Mouse (Mus musculus) urinary bladder, postnatal 4 days (tissue): ENCODE measurements around the gene Uhrf1bp1l.

ENCODE experiments used
- DNase-seq, 2 experiments: peaks; one replicate each; pipeline ENCODE4 v3.0.0; 2021 to 2022; ENCODE audit warnings: low spot score in 2 of 2

Gene Uhrf1bp1l

DNA sequence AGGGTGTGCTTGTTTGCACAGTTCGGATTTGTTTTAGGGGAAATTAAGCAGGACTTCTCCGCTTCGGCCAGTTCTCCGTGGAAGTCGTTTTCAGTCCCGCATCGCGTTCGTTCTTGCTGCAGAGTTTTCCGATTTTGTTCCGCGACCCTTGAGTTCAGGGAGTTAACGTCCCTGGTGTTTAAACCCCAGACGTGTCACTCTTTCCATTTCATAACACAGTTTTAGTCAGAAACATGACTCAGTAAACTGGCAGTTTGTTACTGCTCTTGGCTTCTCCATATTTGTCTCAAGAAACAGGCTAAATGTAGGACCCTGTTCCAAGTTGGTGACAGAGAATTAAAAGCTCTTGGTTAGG, 852 bp downstream of the Uhrf1bp1l start:
- DNase-seq = no peak

DNA sequence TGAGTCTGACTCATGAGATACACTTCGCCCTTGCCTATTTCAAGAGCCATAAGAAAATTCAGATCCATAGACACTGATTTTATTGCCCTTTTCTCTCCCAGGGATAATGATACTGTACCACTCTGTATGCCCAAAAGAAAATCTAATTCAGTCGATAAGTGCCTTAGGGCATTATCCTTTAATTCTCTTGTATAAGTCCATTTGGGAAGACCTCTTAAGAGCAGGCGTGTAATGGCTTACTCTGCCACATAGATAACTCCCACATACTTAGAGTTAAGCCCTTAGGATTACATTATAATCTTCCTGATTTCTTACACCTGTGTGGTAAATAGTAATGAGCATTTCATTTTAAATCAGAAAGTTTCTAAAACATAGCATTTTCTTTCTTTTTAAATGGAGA, 1.8 kb downstream of the Uhrf1bp1l start:
- DNase-seq = no peak

DNA sequence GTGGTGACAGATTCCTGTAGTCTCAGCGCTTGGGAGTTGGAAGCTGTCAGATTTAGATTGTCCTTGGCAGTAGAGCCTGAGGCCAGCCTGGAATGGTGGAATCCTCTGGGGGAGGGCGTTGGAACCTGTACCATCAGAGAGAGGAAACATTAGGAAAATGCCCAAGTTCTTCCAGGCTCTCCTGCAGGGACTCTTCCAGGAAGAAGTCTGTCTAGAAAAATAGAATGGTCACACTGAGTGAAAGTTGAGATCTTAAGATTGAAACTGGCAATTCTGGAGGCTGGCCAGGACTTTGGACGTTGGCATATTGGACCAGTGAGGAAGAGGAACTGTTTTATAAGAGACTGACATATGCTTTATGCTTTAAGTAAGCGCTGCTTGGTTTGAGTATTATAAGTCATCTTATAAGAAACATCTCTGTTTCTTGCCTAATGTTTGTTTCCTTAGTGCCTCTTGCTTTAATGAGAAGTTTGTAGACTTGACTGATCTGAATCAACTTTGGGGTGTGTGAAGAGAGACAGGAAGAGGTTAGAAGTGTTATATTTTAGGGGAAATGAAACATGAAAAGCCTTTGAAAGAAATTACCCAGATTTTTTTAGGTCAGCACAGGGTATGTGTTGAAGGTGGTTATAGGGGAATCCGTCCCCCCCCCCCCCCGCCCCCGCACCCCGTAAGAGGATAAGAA, 2.6 kb downstream of the Uhrf1bp1l start:
- DNase-seq = no peak

DNA sequence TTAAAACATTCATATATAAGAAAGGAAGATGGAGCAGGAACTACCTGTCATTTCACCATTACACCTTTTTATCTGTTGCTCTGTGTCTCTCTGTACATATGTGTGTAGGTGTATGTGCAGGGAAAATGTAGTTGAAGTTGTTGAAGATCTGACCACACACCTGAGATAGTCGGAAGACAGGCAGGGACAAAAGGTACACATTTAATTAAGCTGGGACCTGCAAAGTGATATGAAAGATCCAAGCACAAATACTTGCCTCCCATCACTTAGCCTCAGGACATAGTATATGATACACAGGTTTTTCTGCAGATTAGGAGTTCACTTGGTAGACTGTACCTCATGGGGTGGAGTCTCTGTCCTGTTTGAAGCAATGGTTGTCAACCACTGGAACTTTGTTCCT, 3.1 kb downstream of the Uhrf1bp1l start:
- no peak for DNase-seq

DNA sequence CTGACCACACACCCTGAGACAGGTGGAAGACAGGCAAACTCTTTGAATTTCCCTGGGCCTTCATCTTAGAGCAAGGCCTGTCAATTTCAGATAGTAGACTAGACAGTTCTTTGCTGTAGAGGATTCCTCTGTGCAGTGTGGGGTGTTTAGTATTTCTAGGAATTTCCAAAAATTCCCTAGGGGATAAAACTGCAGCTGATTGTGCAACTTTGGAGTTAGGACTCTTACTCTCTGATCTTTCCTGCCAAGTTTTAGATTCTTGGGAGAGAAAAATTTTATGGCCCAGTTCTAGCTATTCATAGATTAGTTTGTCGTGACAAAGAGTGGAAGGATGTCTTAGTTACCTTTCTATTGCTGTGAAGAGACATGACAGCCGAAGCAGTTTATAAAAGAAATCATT, 3.8 kb downstream of the Uhrf1bp1l start:
- DNase-seq = no peak

- DNase-seq = no peak
These were observed 6.3 kb downstream of the Uhrf1bp1l start for GRCm38 (mm10) chr10:89751069-89751468.

DNA sequence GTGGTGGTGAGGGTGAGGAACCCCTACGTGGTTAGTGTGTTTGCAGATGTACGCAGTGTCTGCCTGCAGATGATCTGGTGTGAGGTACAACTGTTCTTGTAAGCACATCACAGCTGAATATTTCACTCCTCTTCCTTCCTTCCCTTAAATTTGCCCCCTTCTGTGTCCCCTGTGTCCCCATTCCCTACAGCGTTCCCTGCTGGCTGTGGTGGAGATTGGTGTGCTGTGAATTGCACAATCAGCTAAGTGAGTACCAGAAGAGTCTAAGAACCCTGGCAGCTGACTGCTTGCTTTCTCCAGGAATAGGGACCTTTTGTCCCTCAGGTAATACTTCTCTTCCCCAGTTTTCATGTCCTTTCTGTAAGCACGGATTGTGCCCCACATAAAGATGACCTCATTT, 10.4 kb downstream of the Uhrf1bp1l start:
- no peak for DNase-seq

- no peak for DNase-seq
These were observed 16.0 kb downstream of the Uhrf1bp1l start for GRCm38 (mm10) chr10:89760772-89761171.

- DNase-seq = no peak
These were observed 19.8 kb downstream of the Uhrf1bp1l start for GRCm38 (mm10) chr10:89764457-89765121.

GRCm38 (mm10) chr10:89765790-89766714, 21.3 kb downstream of the Uhrf1bp1l start:
- DNase-seq = no peak

GRCm38 (mm10) chr10:89768352-89769020, 23.7 kb downstream of the Uhrf1bp1l start:
- DNase-seq = no peak

DNA sequence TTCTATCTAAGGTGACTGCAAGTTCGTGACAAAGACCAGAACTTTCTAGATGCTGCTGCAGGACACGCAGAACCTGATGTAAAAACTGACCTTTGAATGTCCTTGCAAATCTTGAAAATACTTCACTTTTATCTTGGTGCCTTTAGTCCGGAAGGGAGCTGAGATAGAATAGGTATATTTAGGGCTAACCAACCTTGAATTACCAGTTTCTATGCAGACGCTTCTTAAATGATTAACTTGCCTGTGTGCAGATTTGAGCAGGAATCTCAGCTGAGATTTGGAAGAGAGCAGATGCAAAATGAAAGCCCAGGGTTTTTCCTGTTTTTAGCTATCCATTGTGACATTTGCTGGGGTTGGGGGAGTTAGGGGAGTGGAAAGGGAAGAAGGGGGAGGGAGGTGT, 24.3 kb downstream of the Uhrf1bp1l start:
- DNase-seq = no peak

- no peak for DNase-seq
These were observed 27.1 kb downstream of the Uhrf1bp1l start for GRCm38 (mm10) chr10:89771894-89772293.

GRCm38 (mm10) chr10:89776029-89776428, 31.2 kb downstream of the Uhrf1bp1l start:
- DNase-seq = no peak

DNA sequence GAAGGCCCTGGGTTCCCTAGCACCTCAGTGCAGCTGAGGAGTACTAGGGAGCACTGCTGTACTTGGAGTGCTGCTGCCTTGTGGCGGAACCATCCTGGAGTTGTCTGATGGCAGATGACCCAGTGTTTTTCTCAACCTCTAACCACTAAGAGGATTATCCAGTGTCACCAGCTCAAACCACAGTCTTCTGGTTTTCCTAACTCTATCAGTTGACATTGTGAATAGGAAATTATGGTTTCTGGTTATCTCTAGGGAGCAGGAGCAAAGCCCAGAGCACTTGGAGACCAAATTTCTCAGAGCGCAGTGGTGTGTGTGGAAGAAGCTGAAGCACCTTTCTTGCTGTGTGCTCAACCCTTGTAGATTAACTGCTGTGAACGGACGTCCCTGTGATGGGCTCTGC, 47.1 kb downstream of the Uhrf1bp1l start:
- DNase-seq = no peak

DNA sequence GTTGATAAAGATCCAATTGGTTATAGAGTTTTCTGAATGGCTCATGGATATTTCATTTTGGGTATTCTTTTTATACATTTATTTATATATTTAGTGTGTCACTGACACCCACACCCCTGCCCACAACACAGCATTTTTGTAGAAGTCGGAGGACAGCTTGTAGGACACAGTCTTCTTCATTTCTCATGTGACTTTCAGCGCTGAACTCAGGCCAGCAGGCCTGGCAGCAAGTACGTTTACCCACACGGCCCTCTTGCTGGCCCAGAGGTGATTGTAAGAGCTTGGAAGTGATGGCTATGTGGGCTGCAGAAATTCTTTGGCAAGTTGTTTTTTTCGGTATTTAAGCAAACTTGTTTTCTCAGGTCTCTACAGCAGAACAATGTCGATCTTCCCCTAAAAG, 49.3 kb downstream of the Uhrf1bp1l start:
- no peak for DNase-seq

DNA sequence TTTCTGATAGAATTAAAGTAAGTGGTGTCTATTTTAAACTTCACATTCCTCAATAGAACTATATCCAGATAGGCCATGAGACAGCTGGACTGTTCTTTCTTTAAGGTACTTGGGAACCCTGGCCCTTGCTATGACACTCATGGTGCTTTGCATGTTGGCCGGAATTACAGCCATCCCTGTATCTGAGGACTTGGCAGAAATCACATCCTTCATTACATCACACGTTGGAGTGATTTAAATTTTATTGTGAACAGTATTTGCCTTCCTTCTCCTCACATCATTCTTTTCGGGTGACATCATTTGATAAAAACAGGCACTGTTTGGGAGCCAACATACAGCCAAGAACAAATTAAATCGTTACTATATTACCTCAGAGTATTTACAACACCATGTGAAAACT, 74.4 kb downstream of the Uhrf1bp1l start:
- no peak for DNase-seq

- DNase-seq = no peak
These were observed 79.1 kb downstream of the Uhrf1bp1l start for GRCm38 (mm10) chr10:89823906-89824305.

- no peak for DNase-seq
These were observed 82.1 kb downstream of the Uhrf1bp1l start for GRCm38 (mm10) chr10:89826896-89827295.

- no peak for DNase-seq
These were observed 87.5 kb downstream of the Uhrf1bp1l start for GRCm38 (mm10) chr10:89832334-89832733.

DNA sequence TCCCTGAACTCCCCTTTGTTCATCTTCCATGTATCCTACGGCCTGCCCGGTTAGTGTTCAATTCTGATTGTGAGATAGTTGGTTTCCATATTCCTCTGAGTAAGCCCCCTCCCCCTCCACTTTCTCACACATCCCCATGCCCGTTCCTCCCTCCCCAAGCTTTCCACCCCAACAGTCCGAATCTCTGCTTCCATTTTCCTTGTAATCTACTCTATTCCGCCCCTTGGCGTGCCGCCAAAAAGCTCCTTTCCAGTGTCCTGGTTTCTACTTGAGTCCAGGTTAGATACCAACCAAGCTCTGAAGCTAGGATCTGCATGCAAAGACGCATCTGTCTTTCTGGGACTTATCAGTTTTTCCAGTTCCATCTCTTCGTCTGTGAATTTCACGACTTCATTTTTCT, 88.4 kb downstream of the Uhrf1bp1l start:
- peak in 1 of 2 experiments; percentile 71 for DNase-seq

- no peak for DNase-seq
These were observed 92.7 kb downstream of the Uhrf1bp1l start for GRCm38 (mm10) chr10:89837476-89837875.
